Mouse (Mus musculus) forelimb bud, embryonic 11.5 days (tissue): ENCODE data around the gene Sdha.

ENCODE experiments used
- DNase-seq: peaks from one replicate; pipeline ENCODE4 v3.0.0-alpha.2; 2012; ENCODE audit warnings: low read depth, low spot score

Sdha gene

DNA sequence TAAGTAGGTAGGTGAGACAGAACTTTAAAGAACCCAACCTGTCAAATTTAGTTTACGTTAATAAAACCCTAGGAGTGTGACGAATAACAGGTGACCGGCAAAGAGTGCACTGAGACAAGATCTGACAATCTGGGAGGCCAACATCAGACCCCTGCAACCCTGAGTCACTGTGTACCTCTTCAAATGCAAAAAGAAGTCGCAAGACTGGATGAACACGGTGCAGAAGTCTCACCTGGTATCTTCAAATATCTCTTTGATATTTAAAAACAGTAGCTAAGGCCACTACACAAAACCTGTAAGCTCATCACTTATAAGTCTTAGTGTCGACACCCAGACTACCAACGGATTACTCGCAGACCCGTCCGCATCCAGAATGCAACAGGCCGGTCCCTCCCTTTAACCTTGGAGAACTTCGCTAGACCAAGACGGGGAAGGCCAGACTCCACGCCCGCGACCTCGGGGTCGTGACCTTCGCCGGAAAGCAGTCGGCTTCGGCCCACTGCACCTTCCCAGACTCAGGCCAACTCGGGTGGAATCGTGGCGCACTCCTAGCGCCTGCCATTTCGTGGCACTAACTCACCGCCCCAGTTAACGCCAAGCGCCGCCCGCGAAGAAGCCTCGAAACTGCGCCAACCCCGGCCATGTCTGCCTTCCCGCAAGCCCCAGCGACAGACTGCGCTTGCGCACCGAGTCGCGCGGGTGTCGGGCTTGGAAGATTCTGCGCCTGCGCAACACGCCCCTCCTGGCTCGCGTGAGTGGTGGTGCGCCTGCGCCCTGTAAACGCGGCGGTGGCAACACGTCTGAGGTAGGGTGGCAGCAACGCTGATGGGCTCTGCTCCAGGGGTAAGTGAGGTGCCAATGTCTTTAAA is at the start of gene Sdha, which contains the start of gene Ccdc127:
Gene Sdha, minus strand, starts transcription at position 715 of the 869 bp plus-strand sequence.
Gene Ccdc127, plus strand, starts transcription at position 744 of the 869 bp plus-strand sequence.
- peak; percentile 97 for DNase-seq

DNA sequence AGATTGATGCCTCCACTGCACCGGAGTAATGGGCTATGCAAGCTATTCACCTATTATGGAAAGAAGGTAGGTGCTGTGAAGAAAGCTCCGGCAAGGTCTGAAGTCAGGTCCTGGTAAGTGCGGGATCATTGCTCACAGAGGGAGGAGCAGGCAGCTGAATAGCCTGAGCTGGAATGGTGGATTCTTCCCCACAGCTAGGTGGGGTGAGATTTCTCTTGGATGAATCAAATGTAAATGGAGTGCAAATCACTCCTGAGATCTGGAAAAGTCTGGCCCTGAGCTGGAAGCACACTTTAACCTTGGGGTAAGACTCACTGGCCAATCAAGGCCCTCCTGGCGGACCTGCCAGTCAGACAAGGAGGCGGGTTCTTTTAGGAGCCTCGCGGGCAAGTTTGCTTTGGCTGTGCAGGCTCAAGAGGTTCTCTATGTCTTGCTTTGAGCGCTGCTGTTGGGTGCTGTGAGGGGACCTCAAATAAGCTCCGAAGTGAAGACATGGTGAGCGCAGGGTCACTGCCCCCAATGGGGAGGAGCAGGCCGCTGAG is 49.3 kb upstream of the Sdha start, which contains the start of gene Ftl1-ps1:
Gene Ftl1-ps1, plus strand, starts transcription at position 397 of the 542 bp plus-strand sequence.
- no peak for DNase-seq

DNA sequence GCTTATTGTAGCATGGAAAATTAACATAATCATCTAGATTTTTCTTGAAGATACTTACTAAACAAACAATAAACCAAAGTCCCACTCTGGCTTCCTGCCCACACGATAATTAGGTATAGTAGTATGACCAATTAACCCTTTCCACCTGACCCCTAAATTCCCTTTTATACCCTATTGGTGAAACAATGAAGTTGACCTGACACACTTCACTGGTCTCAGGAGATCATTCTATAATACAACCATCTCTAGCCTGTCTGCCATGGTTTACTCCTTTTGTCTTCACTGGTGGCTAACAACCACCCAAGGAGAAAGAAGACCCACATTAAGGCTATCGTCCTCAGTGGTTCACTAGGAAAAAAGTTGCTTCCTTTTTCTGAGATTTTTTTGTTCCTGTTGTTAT is 41.1 kb upstream of the Sdha start:
- DNase-seq, result no peak

DNA sequence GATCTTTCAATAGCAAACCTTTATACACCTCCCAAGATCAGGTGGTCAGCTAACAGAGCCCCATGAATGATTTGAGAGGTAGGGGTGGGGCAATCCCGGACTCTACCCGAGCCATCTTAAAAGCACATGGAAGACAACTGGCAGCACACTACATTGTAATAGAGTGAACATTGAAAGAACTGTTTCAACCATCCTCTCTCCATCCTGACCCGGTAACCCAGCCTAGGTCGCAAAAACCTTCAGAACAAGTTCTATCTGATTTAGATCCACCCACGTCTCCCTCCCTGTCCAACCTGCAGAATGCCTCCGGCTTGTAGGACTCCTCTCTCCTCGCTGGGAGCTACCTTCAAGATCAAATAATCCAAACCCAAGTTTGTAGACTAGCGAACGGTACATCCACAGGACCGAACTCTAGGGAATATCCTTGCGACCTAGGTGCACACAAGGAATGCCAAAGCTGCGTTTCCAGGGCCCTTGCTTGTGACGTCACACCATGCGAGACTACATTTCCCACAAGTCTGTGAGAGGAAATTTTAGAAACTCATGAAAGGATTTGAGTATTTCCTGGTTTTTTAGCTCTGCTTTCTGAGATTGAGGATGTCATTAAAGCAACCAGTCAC is 40.4 kb upstream of the Sdha start, which contains the start of gene Zfp72:
Gene Zfp72, minus strand, starts transcription at position 466 of the 620 bp plus-strand sequence.
- peak; percentile 72 for DNase-seq

DNA sequence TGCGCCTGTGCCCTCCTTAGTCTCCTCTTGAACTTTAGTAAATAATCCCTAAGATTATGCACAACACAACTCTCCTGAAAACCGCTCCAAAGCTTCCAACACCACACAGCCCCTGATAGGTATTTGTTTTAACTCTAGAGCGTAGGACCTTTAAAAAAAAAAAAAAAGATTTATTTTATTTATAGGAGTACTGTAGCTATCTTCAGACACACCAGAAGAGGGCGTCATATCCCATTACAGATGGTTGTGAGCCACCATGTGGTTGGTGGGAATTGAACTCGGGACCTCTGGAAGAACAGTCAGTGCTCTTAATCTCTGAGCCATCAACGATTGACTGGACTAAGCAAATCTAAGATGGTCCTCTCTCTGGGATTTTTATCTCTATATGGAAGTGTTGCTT is 39.6 kb upstream of the Sdha start:
- DNase-seq, result no peak

DNA sequence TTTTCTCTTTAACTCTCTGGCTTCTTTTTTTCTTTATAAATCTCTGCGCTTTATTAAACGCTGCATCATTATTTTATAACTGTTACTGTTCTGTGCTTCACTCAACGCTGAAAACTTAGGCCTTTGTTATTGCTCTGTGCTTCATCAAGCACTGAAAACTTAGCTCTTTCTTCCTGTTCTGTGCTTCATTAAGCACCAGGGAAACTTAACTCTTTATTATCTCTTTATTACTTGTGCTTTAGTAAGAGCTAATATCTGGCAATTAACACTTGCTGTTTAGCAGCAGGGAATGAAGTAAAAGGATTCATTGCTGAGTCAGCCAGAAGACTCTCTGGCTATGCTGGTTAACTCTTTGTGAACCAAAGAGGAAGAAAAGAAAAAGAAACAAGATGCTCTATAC is 32.2 kb upstream of the Sdha start:
- DNase-seq, result peak; percentile 34

DNA sequence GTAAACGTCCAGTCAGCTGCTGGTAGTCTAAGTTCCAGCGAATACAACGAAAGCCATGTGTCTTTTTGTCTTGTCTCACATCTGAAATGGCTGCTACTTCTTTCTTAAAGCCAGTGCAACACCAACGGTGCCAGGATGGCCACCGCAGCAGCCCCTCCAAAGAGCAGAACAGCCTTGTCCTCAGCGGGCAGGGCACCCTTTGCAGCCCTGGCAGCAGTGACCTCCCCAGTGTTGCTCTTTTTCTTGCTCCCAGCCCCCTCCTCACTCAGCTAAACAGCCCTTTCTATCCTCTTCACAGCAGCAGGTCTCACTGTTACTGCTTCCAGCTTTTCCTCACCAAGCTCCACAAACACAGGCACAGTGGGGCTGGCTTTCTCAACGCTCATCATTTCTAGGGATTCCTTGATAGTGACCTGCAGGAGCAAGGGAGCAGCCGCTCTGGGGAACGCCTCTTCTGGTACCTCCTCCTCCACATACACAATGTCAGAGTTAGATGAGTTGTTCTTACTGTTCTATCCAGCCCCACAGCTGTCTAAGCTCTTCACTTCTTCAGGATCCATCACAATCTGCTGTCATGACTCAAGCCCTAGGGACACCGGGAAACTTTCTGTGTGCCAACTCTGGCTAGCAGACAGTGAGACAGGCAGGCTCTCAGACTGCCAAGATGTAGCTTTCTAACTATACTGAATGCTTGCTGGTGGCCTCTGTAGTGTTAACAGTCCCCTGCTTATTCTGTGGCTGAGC is 31.6 kb upstream of the Sdha start:
- DNase-seq, result no peak

DNA sequence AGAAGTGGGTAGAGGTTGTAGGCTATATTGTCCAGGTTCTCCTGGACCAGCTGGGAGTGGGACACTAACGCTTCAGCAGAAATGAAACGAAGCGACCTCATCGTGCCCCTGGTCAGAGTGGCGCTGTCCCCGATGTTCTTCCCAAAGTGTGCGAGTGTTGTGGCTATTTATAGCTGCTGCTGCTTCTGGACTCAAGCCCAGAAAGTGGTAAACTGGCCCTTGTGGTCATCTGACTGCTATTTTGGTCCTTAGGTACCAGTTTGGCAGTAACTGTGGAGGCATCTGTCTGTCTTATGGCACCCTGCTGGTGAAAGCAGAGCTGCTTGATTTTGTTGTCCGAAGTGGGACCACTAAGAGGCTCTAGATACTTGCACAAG is 13.8 kb upstream of the Sdha start, which contains the start of gene Lrrc14b:
Gene Lrrc14b, minus strand, starts transcription at position 147 of the 377 bp plus-strand sequence.
- no peak for DNase-seq

DNA sequence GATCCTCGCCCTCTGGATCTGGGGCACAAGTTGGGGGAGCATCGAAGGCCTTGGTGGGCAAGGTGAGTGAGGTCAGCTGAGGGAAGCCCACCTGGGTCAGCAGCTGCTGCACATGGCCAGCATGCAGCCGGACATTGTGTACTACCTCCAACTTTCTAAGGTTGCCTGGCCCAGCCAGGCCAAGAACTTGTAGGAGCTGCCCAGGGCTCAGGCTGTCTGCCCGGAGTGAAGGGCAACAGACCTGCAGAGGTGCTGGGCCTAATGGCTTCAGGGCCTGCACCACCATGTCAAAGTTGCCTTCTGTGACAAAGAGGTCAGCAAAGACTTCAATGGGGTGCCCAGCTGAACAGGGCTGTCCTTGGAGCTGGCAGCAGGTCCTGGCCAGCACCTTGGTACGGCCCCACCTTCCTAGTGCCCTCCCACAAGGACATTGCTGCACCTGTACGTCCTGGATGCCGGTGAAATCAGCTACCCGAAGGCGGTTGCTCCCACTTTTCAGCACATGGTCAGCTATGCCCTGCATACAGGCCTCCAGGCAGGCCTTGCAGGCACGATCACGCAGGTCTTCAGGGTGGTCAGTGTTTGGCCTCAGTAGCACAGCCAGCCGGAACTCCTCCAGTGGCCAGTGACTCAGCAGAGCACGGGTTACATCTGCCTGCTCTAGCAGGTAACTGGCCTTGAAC is 13.2 kb upstream of the Sdha start:
- DNase-seq, result no peak

DNA sequence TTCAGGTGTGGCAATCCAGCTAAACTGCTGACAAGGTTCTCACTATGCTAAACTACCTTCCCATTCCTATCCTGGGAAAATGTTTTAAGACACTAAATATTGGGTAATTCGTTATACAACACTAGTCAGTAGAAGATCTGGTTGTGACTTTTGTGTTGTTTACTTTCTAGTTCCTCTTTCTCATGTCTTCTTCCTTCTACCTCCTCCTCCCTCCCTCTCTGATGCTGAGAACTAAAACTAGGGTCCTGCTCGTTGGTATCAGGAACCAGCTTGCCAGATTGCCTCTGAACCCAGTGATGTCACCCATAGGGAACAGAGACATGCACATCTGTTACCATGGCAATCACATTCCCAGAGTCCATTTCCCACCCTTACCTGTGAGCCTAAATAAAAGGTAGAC is 12.1 kb upstream of the Sdha start:
- no peak for DNase-seq

DNA sequence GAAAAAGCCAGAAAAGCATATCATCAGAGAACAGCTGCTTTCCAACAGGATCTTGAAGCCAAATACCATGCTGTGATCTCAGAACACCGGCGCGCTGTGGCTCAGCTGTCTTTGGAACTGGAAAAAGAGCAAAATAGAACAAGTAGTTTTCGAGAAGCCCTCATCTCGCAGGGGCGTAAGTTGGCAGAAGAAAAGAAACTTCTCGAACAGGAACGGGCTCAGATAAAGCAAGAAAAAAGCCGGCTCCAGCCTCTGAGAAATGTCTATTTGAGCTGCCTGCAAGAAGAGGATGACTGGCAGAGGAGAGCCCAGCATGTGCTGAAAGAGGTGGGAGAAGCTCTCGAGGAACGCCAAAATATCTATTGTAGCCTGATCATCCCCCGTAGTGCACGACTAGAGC is 6.4 kb upstream of the Sdha start:
- no peak for DNase-seq

DNA sequence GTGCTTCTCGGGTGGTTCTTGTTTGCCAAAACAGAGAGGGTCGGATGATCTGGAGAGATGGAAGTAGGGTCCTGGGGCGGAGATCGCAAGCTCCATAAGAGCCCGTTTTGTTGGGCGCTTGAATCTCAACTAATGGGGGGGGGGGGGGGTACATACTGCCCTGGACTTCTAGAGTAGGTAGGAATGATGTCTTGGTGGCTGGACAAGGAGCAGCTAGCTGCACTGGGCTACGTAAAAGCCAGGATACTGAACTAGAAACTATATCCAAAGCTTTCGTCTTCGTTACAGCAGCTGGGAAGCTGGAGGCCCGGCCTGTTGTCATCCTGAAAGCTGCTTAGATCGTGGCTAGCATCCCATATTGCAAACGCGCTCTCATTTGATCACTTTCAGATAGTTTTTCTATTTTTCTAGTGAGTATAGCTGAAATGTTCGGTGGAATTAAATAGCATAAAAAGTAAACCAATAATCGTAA is 391 bp upstream of the Sdha start:
- no peak for DNase-seq

DNA sequence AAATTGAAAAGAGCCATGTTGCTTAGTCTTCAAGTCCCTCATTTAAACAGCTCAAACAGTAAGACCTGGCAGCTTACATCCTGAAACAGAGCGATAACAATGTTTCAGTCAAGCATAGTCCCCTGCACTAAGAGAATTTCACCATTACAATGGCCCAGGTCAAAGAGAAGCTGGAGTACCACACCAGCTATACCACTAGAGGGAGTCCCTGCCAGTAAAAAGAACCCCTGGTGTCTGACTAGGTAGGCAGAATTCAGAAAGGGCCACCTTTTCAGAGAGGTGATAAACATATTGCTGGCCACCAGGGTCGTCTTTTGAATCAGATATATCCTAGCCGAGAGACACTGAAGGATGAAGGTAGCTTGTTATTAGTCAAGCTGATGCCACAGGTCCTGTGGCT is 9.0 kb downstream of the Sdha start:
- DNase-seq, result peak; percentile 48

DNA sequence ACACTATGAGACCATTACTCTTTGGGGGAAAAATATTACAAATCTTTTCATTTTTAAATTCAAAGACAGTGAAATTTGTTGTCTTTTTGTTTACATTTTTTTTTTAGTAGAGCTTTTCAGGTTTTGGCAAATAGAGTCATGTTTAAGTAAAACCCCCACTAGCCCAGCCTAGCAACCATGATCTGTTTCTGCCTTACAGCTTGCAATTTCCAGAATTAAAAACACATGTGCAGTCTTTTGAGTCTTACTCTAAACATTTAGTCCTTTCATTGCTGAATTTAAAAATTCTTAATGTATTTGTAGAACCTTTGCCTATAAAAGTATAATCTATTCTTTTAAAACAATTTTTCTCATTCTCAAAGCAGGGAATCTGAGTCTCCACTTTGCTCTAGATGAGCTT is 20.8 kb downstream of the Sdha start:
- no peak for DNase-seq

DNA sequence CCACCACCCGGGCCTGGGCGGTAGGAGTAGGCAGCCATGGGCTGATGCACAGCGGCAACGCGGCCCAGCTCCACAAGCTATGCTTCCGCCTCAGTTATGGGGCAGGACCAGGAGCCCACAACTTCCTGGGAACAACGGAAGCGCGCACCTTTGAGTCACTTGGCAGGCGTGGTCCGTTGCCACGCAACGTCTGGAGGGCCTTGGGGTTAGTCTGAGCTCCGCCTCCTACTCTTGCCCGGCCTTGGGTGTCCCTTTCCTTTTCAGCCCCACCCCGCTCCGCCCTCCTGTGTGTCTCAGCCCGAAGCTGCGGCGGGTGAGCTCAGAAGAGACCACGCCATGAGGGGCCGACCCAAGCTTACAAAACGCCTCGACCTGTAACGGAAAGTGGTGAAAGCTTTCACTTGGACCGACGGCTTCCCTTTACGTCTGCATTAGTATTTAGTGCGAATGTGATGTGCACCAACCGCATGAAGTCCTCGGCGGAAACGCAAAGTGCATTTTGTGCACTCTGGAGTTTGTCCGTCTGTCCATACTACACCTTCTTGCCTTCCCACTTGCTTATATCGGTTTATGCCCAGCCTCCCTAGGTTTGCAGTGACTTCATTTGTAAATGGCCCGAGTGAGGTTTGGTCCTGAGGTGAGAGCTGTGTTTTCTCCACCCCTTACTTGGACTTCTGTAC is 32.8 kb downstream of the Sdha start, which contains the start of gene Pdcd6:
Gene Pdcd6, minus strand, starts transcription at position 411 of the 680 bp plus-strand sequence.
- peak; percentile 94 for DNase-seq

DNA sequence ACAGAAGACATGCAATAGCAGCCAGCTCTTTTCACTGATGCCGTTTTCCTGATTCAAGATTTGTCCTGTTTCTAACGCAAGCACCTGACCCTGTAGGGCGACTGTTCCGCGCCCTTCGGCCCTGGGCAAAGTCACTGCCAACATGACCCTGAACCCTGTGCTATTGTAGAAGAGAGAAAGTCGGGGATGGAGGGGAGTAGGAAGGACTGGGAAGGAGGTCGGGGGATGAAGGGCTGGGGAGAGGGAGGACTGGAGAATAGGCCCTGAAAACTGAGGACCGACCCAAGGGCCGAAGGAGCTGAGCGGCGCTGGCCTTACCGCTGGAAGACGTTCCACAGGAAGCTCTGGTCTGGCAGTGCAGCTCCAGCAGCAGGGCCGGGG is 33.3 kb downstream of the Sdha start:
- no peak for DNase-seq

DNA sequence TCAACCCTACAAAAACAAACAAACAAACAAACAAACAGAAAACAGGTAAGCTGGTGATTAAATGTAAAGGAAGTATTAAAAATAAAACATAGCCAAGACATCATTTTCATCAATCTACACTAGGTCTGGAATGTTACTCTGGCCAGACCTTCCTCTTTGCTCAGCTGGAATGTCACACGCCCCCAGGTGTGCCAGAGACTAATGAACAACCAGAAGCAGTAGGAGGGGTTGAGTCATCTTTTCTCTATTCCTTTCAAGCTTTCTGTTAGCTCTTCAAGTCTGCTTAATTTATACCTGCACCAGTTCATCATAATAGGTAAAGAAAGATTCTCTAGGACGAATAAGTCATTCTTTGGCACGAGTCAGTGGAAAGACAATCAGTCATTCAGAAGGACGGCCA is 33.7 kb downstream of the Sdha start:
- DNase-seq, result no peak

DNA sequence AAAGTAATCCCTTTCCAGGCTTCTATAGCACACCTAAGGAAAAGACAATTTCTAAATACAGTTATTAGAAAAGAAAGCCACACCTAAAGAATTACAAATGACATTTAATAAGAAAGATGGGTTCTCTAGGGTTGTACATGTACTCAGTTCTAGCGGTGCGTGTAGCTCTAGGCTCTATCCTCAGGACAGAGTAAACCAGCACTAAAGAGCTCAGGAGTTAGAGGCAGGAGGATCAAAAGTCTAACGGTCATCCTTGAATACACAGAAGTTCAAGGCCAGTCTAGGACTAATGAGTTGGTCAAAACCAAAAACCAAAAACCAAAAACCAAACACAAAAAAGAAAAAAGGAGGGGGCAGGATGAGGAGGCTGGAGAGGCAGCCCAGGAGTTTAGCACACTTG is 35.5 kb downstream of the Sdha start:
- no peak for DNase-seq

DNA sequence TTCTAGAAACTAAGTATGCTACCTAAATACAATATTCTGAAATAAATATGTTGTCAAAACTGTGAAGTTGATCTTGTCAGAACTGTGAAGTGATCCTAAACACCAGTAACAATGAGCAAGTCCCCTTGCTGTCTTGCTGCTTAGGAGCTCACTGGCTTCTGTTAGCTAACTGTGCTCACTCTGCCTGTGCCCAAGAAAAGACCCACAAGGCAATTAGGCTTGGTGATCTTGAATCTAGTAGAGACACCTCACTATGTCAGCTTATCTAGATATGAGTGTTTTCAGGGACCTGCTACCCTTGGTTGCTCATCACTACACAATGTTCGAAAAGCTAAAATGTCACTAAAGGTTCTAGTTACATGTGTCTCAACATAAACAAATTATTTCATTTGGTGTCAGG is 44.3 kb downstream of the Sdha start:
- DNase-seq, result no peak

DNA sequence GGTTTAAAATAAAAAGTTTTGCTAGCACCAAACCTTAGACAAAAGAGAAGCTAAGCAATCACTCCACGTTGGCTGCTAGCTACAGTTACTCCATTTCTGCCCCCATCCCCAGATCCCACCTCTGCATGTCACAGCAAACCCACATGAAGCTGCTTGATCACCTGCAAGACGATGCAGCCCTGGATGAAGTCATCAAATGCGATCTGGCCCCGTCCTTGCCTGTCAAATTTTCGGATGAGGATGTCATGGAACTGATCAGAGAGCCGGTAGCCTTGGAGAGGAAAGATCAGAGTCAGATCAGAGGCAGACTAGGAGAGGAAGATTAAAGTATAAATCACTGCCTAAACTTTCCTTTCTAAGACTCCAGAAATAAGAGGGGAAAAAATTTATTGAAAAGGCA is 44.7 kb downstream of the Sdha start:
- no peak for DNase-seq
